Mouse (Mus musculus) kidney, embryonic 14.5 days (tissue): Measurements from ENCODE around the gene Slc32a1. TPM values are rescaled to one million over a fixed set of nuclear protein-coding genes. Genes with fewer than 3 reads are reported as not detected.

Source experiments
- ATAC-seq: fragments of 200-750 bp; cut with Nextera tagmentation; 2 replicates; pipeline ENCODE4 v1.8.0; 2017; ENCODE audit warnings: moderate number of reproducible peaks, mild to moderate bottlenecking, moderate TSS enrichment, moderate library complexity; ENCODE audit not compliant: low FRiP score, low TSS enrichment
- H3K27ac ChIP-seq: fragments of 300-500 bp; sonication (generic); 2 replicates; pipeline ENCODE4 v1.5.1; 2014; ENCODE audit warnings: low read depth, mild to moderate bottlenecking, low read length, moderate library complexity, mixed read lengths
- H3K27me3 ChIP-seq: fragments of 300-500 bp; sonication (generic); 2 replicates; pipeline ENCODE4 v1.6.1; 2014; ENCODE audit warnings: mild to moderate bottlenecking, low read length; ENCODE audit not compliant: control insufficient read depth, insufficient read depth
- H3K36me3 ChIP-seq: fragments of 300-500 bp; sonication (generic); 2 replicates; pipeline ENCODE4 v1.6.1; 2014; ENCODE audit warnings: low read length, mixed read lengths; ENCODE audit not compliant: control insufficient read depth, insufficient read depth
- H3K4me1 ChIP-seq: fragments of 300-500 bp; sonication (generic); 2 replicates; pipeline ENCODE4 v1.6.1; 2014; ENCODE audit warnings: low read length, mixed read lengths; ENCODE audit not compliant: control insufficient read depth, insufficient read depth
- H3K4me2 ChIP-seq: fragments of 300-500 bp; sonication (generic); replicated peaks from 2 replicates; pipeline ENCODE4 v1.6.1; 2014; ENCODE audit warnings: low read depth, mild to moderate bottlenecking, low read length
- H3K4me3 ChIP-seq: fragments of 300-500 bp; sonication (generic); 2 replicates; pipeline ENCODE4 v1.5.1; 2014; ENCODE audit warnings: mild to moderate bottlenecking, low read length
- H3K9ac ChIP-seq: fragments of 300-500 bp; sonication (generic); 2 replicates; pipeline ENCODE4 v1.6.1; 2014; ENCODE audit warnings: low read depth, mild to moderate bottlenecking, low read length, moderate library complexity
- H3K9me3 ChIP-seq: fragments of 300-500 bp; sonication (generic); 2 replicates; pipeline ENCODE4 v1.6.1; 2016; ENCODE audit warnings: low read length; ENCODE audit not compliant: control insufficient read depth
- WGBS: fragments of 180-500 bp; shearing (Covaris S2); extraction: QIAGEN DNeasy Blood & Tissue Kit; methylation state at CpG from one replicate; pipeline ENCODE4 v1.1.7; 2014; 5-methylcytosine and 5-hydroxymethylcytosine counted together
- polyA plus RNA-seq: library from polyadenylated mRNA; unstranded; fragments of >200 nt; fragmentation: Nextera tagmentation; extraction: Ambion mirVana; gene quantifications from 2 replicates; pipeline ENCODE4 v1.2.1, GENCODE M21; 2014

Gene Slc32a1
- polyA plus RNA-seq, 1 experiment from 2014 or later = 0.09 TPM

- peak overlapping the region; percentile 29 for H3K4me3 ChIP-seq
- peaks cover 23% of the 10 kb centered on the region for H3K4me1 ChIP-seq
- H3K4me2 ChIP-seq = peak overlapping the region; percentile 44
- H3K9ac ChIP-seq = peak overlapping the region; percentile 18; the same call in 1 of the 2 replicates
- 0% methylated on average over 27 of the region's 27 CpGs for WGBS
- no peak for ATAC-seq
- H3K9me3 ChIP-seq = no peaks in the 10 kb centered on the region
- H3K27ac ChIP-seq = no peak overlapping the region
- H3K27me3 ChIP-seq = peaks cover 85% of the 10 kb centered on the region
- H3K36me3 ChIP-seq = no peaks in the 10 kb centered on the region
These were observed 886 bp upstream of the Slc32a1 start for GRCm38 (mm10) chr2:158609681-158610080.

DNA sequence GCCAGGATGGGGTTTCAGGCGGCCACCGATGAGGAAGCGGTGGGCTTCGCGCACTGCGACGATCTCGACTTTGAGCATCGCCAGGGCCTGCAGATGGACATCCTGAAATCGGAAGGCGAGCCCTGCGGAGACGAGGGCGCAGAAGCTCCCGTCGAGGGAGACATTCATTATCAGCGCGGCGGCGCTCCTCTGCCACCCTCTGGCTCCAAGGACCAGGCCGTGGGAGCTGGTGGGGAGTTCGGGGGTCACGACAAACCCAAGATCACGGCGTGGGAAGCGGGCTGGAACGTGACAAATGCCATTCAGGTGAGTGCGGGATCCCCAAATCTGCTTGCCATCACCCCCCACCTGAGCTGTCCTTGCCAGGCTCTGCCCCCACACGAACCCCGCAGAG is 756 bp downstream of the Slc32a1 start:
- peaks cover 95% of the 10 kb centered on the region for H3K27me3 ChIP-seq
- peaks cover 35% of the 10 kb centered on the region for H3K4me1 ChIP-seq
- no peak overlapping the region for H3K27ac ChIP-seq
- H3K9ac ChIP-seq = no peak overlapping the region
- ATAC-seq = no peak
- H3K36me3 ChIP-seq = no peaks in the 10 kb centered on the region
- under 1% methylated on average over 30 of the region's 30 CpGs for WGBS
- H3K4me3 ChIP-seq = peak overlapping the region; percentile 29
- no peaks in the 10 kb centered on the region for H3K9me3 ChIP-seq
- peak overlapping the region; percentile 44 for H3K4me2 ChIP-seq

DNA sequence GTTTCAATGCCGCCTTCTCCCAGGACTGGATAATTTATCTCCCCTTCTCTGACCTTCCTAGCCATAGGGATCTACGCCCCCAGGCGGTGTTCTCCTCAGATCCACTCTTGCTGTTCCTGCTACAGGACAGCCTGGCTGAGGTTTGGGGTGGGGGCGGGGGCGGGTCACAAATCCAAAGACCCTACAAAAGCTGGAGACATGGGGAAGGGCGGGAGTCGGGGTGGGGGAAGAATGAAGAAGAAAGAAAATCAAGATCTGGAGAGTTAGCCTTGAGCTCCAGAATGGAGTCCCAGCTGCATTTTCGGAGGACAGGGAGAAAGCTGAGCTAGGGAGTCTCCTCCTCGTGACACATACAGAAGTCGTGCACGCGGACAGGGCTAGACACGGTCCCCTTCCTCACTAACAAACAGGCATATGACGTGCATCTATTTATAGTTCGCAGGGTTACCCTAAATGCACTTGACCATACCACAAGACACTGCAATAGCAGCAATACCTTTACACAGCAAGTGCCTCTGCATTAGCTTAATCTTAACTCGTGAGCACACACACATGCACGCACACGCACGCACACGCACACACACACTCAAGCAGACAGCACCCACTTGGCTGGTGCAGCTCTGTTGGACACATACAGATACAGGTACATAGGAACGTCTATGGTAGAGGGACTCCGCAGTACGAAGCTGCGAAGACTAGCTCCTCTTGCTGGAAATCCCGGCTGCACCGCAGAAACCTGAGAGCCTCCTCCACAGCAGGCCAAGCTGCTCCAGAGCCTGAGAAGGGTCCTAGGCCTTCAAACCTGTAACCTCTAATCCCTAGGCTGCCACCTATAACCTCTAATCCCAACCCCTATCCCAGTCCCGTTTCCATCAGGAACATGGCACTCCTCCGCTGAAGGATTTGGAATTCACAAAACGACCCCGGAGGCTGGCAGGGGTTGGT is 1.4 kb downstream of the Slc32a1 start:
- 2% methylated on average over 30 of the region's 30 CpGs for WGBS
- H3K4me1 ChIP-seq = peaks cover 36% of the 10 kb centered on the region
- no peak for ATAC-seq

DNA sequence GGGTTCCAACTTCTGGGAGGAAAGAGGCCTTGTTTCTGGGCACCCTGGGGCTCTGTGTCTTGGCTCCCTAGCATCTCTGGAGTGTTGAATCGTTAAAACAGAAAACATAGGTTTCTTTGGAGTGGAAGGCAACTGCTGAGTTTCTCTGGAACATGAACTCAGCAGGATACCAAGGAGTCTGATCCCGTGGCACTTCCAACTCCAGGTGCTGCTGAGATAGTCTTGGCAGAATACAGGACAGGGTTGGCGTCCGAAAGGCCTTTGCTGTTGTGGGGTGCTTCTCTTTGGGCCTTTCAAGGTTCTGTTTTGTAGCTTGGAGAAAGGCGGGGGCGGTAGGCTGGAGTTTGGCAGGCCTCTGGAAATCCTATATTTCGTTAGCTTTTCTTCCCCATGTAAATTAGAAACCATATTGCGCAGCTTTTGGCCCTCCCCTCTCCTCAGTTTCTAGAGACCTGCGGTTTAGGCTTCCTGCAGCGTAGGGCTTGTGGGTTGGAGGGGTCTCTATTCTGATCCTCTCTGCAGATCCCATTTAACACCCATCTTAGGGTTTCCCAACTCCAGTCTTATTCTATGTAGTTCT is 2.2 kb downstream of the Slc32a1 start:
- H3K27ac ChIP-seq = no peak overlapping the region
- no peak overlapping the region for H3K4me3 ChIP-seq
- WGBS = 9% methylated on average over 10 of the region's 10 CpGs
- peaks cover 33% of the 10 kb centered on the region; the same call in 1 of the 2 replicates for H3K4me1 ChIP-seq
- H3K36me3 ChIP-seq = no peaks in the 10 kb centered on the region
- no peak overlapping the region for H3K4me2 ChIP-seq
- no peaks in the 10 kb centered on the region for H3K9me3 ChIP-seq
- H3K27me3 ChIP-seq = peaks cover 98% of the 10 kb centered on the region
- H3K9ac ChIP-seq = no peak overlapping the region
- no peak for ATAC-seq

More for the DNA sequence above, 1.4 kb downstream of the Slc32a1 start:
- H3K4me3 ChIP-seq = peak overlapping the region; percentile 12; the same call in 1 of the 2 replicates
- peak overlapping the region; percentile 44 for H3K4me2 ChIP-seq
- H3K9me3 ChIP-seq = no peaks in the 10 kb centered on the region
- no peak overlapping the region for H3K27ac ChIP-seq
- peaks cover 97% of the 10 kb centered on the region for H3K27me3 ChIP-seq
- no peak overlapping the region for H3K9ac ChIP-seq
- no peaks in the 10 kb centered on the region for H3K36me3 ChIP-seq

DNA sequence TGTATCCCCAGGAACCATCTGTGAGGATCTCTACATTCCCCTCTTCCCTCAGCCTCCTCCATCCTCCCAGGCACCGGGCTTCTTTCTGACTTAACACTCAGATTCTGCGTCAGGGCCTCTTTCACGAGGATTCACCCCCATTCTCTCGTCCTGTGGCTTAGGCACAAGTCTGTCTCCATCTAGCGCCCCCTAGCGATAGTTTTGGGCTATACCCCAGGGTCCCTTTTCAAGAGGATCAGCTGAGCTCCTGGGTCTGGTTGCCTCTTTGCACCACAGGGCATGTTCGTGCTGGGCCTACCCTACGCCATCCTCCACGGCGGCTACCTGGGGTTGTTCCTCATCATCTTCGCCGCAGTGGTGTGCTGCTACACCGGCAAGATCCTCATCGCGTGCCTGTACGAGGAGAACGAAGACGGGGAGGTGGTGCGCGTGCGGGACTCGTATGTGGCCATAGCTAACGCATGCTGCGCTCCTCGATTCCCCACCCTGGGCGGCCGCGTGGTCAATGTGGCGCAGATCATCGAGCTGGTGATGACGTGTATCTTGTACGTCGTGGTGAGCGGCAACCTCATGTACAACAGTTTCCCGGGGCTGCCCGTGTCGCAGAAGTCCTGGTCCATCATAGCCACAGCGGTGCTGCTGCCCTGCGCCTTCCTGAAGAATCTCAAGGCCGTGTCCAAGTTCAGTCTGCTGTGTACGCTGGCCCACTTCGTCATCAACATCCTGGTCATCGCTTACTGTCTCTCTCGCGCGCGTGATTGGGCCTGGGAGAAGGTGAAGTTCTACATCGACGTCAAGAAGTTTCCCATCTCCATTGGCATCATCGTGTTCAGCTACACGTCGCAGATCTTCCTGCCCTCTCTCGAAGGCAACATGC is 3.2 kb downstream of the Slc32a1 start:
- no peak for ATAC-seq
- H3K4me2 ChIP-seq = no peak overlapping the region
- H3K4me1 ChIP-seq = peaks cover 29% of the 10 kb centered on the region; the same call in 1 of the 2 replicates
- H3K27ac ChIP-seq = no peak overlapping the region
- peak overlapping the region; percentile 17; the same call in 1 of the 2 replicates for H3K4me3 ChIP-seq
- 4% methylated on average over 53 of the region's 53 CpGs for WGBS
- peaks cover 94% of the 10 kb centered on the region for H3K27me3 ChIP-seq
- H3K9me3 ChIP-seq = no peaks in the 10 kb centered on the region
- H3K36me3 ChIP-seq = no peaks in the 10 kb centered on the region
- no peak overlapping the region for H3K9ac ChIP-seq

DNA sequence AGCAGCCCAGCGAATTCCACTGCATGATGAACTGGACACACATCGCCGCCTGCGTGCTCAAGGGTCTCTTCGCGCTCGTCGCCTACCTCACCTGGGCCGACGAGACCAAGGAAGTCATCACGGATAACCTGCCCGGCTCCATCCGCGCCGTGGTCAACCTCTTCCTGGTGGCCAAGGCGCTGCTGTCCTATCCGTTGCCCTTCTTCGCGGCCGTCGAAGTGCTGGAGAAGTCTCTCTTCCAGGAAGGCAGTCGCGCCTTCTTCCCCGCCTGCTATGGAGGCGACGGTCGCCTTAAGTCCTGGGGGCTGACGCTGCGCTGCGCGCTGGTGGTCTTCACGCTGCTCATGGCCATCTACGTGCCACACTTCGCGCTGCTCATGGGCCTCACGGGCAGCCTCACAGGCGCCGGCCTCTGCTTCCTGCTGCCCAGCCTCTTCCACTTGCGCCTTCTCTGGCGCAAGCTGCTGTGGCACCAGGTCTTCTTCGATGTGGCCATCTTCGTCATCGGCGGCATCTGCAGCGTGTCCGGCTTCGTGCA is 3.9 kb downstream of the Slc32a1 start:
- 2% methylated on average over 47 of the region's 47 CpGs for WGBS
- H3K27ac ChIP-seq = no peak overlapping the region
- no peak overlapping the region for H3K9ac ChIP-seq
- no peaks in the 10 kb centered on the region for H3K9me3 ChIP-seq
- peaks cover 90% of the 10 kb centered on the region for H3K27me3 ChIP-seq
- peak overlapping the region; percentile 12; the same call in 1 of the 2 replicates for H3K4me2 ChIP-seq
- peak overlapping the region; percentile 17 for H3K4me3 ChIP-seq
- peaks cover 26% of the 10 kb centered on the region; the same call in 1 of the 2 replicates for H3K4me1 ChIP-seq
- ATAC-seq = no peak
- H3K36me3 ChIP-seq = no peaks in the 10 kb centered on the region

GRCm38 (mm10) chr2:158615161-158615680 is 4.7 kb downstream of the Slc32a1 start:
- no peak for ATAC-seq
- Histone ChIP-seq H3K9me3 (no peaks in the 10 kb centered on the region), H3K27me3 (peaks cover 85% of the 10 kb centered on the region), H3K36me3 (no peaks in the 10 kb centered on the region), H3K27ac (no peak overlapping the region), H3K4me2 (peak overlapping the region; percentile 21; the same call in 1 of the 2 replicates), H3K9ac (no peak overlapping the region), H3K4me1 (peaks cover 26% of the 10 kb centered on the region; the same call in 1 of the 2 replicates), H3K4me3 (peak overlapping the region; percentile 17)
- 2% methylated on average over 24 of the region's 24 CpGs for WGBS

DNA sequence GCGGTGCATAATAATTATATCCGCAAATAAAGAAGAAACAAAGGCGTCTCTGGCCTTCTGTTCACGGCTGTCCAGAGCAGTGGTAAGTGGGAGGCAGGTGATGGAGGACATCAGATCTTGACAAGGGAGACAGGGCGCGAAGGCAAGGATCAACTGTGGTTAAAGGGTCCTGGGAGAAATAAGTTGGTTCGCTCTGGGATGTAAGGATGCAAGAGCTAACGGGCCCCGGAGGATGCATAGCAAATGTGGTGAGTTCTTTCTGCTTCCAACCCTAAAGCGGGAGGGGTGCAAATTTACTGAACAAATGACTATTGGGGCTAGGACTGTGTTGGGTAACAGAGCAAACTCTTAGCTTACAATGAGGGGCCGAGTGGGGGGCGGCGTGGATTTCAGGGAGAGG is 5.1 kb downstream of the Slc32a1 start:
- Histone ChIP-seq H3K27me3 (peaks cover 85% of the 10 kb centered on the region), H3K4me2 (no peak overlapping the region), H3K36me3 (no peaks in the 10 kb centered on the region), H3K9me3 (no peaks in the 10 kb centered on the region), H3K27ac (no peak overlapping the region), H3K9ac (no peak overlapping the region), H3K4me1 (peaks cover 24% of the 10 kb centered on the region; the same call in 1 of the 2 replicates), H3K4me3 (no peak overlapping the region)
- ATAC-seq = no peak
- WGBS = 3% methylated on average over 13 of the region's 13 CpGs
